Mouse (Mus musculus): ENCODE data around the gene Plac1. TPM values are rescaled to one million over a fixed set of nuclear protein-coding genes. Genes with fewer than 3 reads are reported as not detected.

Plac1 gene
- polyA plus RNA-seq, 1 experiment: 0.84 TPM

GRCm38 (mm10) chrX:53053885-53054284 lies 186.0 kb downstream of the Plac1 start:
- peak overlapping the region; percentile 70 for H3K4me3 ChIP-seq

GRCm38 (mm10) chrX:53052652-53053500 lies 187.0 kb downstream of the Plac1 start:
- Histone ChIP-seq H3K79me2 (ENCODE audit: control insufficient read depth, insufficient read depth) (peaks cover 4% of the 10 kb centered on the region), H3K4me3 (no peak overlapping the region), H3K4me2 (ENCODE audit: low read depth) (no peak overlapping the region), H3K27me3 (ENCODE audit: control insufficient read depth, insufficient read depth, insufficient read length) (no peaks in the 10 kb centered on the region), H3K36me3 (ENCODE audit: control insufficient read depth, insufficient read depth) (peaks cover 16% of the 10 kb centered on the region), H3ac (ENCODE audit: control insufficient read depth, insufficient read length) (no peak overlapping the region)
- peak; percentile 97 for TF ChIP-seq POLR2AphosphoS2 (IDR thresholded peaks at IDR 0.05; ENCODE audit: insufficient read length, low read depth)
- no peak for TF ChIP-seq E2F4 (IDR thresholded peaks at IDR 0.05; ENCODE audit: insufficient read depth)
- no peak for TF ChIP-seq REST (IDR thresholded peaks at IDR 0.05; ENCODE audit: insufficient read depth, insufficient read length)
- no peak for TF ChIP-seq MYOD1 (IDR thresholded peaks at IDR 0.05; ENCODE audit: control insufficient read depth in 1 of 3, insufficient read length in 2 of 3, low read depth in 2 of 3)
- TF ChIP-seq MYOG (IDR thresholded peaks at IDR 0.05; ENCODE audit: control insufficient read depth in 1 of 3, insufficient read depth in 1 of 3, insufficient read length in 2 of 3, low read depth in 2 of 3): no peak
- TF ChIP-seq MAX (IDR thresholded peaks at IDR 0.05; ENCODE audit: low read depth): no peak
- TF ChIP-seq TCF12 (IDR thresholded peaks at IDR 0.05; ENCODE audit: insufficient read depth, poor library complexity, severe bottlenecking): no peak
- TF ChIP-seq CEBPB (IDR thresholded peaks at IDR 0.05; ENCODE audit: insufficient read depth, poor library complexity, severe bottlenecking): no peak
- TF ChIP-seq POLR2A (IDR thresholded peaks at IDR 0.05; ENCODE audit: insufficient read length, low read depth): peak; percentile 64

More at GRCm38 (mm10) chrX:53053885-53054284, 186.0 kb downstream of the Plac1 start:
- peaks cover 4% of the 10 kb centered on the region for H3K79me2 ChIP-seq (ENCODE audit: control insufficient read depth, insufficient read depth)
- TF ChIP-seq POLR2AphosphoS2 (IDR thresholded peaks at IDR 0.05; ENCODE audit: insufficient read length, low read depth) (peak; percentile 87), TCF12 (IDR thresholded peaks at IDR 0.05; ENCODE audit: insufficient read depth, poor library complexity, severe bottlenecking) (no peak), POLR2A (IDR thresholded peaks at IDR 0.05; ENCODE audit: insufficient read length, low read depth) (peak; percentile 44)
- H3K36me3 ChIP-seq (ENCODE audit: control insufficient read depth, insufficient read depth): peaks cover 16% of the 10 kb centered on the region
- no peak overlapping the region for H3ac ChIP-seq (ENCODE audit: control insufficient read depth, insufficient read length)
- H3K4me2 ChIP-seq (ENCODE audit: low read depth): peak overlapping the region; percentile 57
- H3K27me3 ChIP-seq (ENCODE audit: control insufficient read depth, insufficient read depth, insufficient read length): no peaks in the 10 kb centered on the region

DNA sequence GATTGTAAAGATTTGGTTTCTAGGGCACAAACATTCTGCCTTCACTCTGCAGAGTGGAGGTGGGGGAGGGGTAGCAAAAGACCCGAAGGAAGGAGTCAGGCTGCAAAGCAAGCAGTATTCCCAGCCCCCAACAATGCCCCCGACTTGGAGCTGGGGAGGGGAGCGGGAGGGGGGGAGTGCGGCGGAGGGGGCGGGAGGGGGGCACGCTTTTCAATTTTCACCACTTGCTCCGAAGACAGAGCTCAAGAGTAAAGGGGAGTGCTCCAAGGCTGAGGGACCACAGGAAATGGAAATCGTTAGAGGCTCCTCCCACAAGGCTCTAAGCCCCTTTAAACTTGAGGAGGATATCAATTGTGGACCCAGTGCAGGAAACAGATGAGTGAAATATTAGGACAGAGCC lies 189.6 kb downstream of the Plac1 start:
- TF ChIP-seq POLR2AphosphoS2 (IDR thresholded peaks at IDR 0.05; ENCODE audit: insufficient read length, low read depth) (no peak), REST (IDR thresholded peaks at IDR 0.05; ENCODE audit: insufficient read depth, insufficient read length) (no peak), POLR2A (IDR thresholded peaks at IDR 0.05; ENCODE audit: insufficient read length, low read depth) (no peak), TCF12 (IDR thresholded peaks at IDR 0.05; ENCODE audit: insufficient read depth, poor library complexity, severe bottlenecking) (no peak), MYOG (IDR thresholded peaks at IDR 0.05; ENCODE audit: control insufficient read depth in 1 of 3, insufficient read depth in 1 of 3, insufficient read length in 2 of 3, low read depth in 2 of 3) (no peak), USF1 (IDR thresholded peaks at IDR 0.05; ENCODE audit: low read depth) (no peak), SRF (IDR thresholded peaks at IDR 0.05; ENCODE audit: control insufficient read depth, insufficient read length, low read depth) (no peak), E2F4 (IDR thresholded peaks at IDR 0.05; ENCODE audit: insufficient read depth) (no peak), TCF3 (IDR thresholded peaks at IDR 0.05; ENCODE audit: insufficient read length, low read depth) (no peak)
- H3ac ChIP-seq (ENCODE audit: control insufficient read depth, insufficient read length): no peak overlapping the region
- H3K36me3 ChIP-seq (ENCODE audit: control insufficient read depth, insufficient read depth): peaks cover 12% of the 10 kb centered on the region
- H3K27me3 ChIP-seq (ENCODE audit: control insufficient read depth, insufficient read depth, insufficient read length): no peaks in the 10 kb centered on the region
- no peaks in the 10 kb centered on the region for H3K79me2 ChIP-seq (ENCODE audit: control insufficient read depth, insufficient read depth)
- no peak overlapping the region for H3K4me2 ChIP-seq (ENCODE audit: low read depth)
- no peak overlapping the region for H3K4me3 ChIP-seq

DNA sequence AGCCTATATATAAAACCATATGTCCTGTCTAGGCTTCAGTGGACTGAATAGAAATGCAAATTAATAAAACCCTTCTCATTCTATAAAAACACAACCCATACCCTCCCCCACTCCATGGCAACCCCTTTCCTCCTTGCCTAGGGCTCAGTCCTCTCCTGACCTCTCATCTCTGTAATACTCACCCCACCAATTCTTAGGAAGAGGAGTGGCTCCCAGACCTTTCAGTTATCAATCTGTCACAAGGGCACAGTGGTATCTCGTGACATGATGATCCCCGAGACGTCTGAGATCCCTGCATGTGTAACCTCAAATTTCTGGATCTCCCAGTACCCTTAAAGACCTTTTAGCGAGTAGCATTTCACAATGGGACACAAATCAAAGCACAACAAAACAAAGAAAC lies 190.7 kb downstream of the Plac1 start:
- TF ChIP-seq MAX (IDR thresholded peaks at IDR 0.05; ENCODE audit: low read depth): no peak
- no peak for TF ChIP-seq E2F4 (IDR thresholded peaks at IDR 0.05; ENCODE audit: insufficient read depth)
- TF ChIP-seq MYOG (IDR thresholded peaks at IDR 0.05; ENCODE audit: control insufficient read depth in 1 of 3, insufficient read depth in 1 of 3, insufficient read length in 2 of 3, low read depth in 2 of 3): no peak
- no peak for TF ChIP-seq MYOD1 (IDR thresholded peaks at IDR 0.05; ENCODE audit: control insufficient read depth in 1 of 3, insufficient read length in 2 of 3, low read depth in 2 of 3)
- no peak for TF ChIP-seq TCF3 (IDR thresholded peaks at IDR 0.05; ENCODE audit: insufficient read length, low read depth)
- TF ChIP-seq REST (IDR thresholded peaks at IDR 0.05; ENCODE audit: insufficient read depth, insufficient read length): no peak
- TF ChIP-seq POLR2AphosphoS2 (IDR thresholded peaks at IDR 0.05; ENCODE audit: insufficient read length, low read depth): no peak
- TF ChIP-seq CEBPB (IDR thresholded peaks at IDR 0.05; ENCODE audit: insufficient read depth, poor library complexity, severe bottlenecking): no peak
- no peak for TF ChIP-seq TCF12 (IDR thresholded peaks at IDR 0.05; ENCODE audit: insufficient read depth, poor library complexity, severe bottlenecking)
- no peak for TF ChIP-seq USF1 (IDR thresholded peaks at IDR 0.05; ENCODE audit: low read depth)
- TF ChIP-seq POLR2A (IDR thresholded peaks at IDR 0.05; ENCODE audit: insufficient read length, low read depth): no peak
- no peak for TF ChIP-seq SRF (IDR thresholded peaks at IDR 0.05; ENCODE audit: control insufficient read depth, insufficient read length, low read depth)
- Histone ChIP-seq H3K36me3 (ENCODE audit: control insufficient read depth, insufficient read depth) (peaks cover 2% of the 10 kb centered on the region), H3ac (ENCODE audit: control insufficient read depth, insufficient read length) (no peak overlapping the region), H3K27me3 (ENCODE audit: control insufficient read depth, insufficient read depth, insufficient read length) (no peaks in the 10 kb centered on the region), H3K4me3 (no peak overlapping the region), H3K79me2 (ENCODE audit: control insufficient read depth, insufficient read depth) (no peaks in the 10 kb centered on the region), H3K4me2 (ENCODE audit: low read depth) (no peak overlapping the region)

GRCm38 (mm10) chrX:53046911-53047310 lies 193.0 kb downstream of the Plac1 start:
- no peaks in the 10 kb centered on the region for H3K27me3 ChIP-seq (ENCODE audit: control insufficient read depth, insufficient read depth, insufficient read length)
- H3K79me2 ChIP-seq (ENCODE audit: control insufficient read depth, insufficient read depth): no peaks in the 10 kb centered on the region
- H3K4me3 ChIP-seq: no peak overlapping the region
- no peaks in the 10 kb centered on the region for H3K36me3 ChIP-seq (ENCODE audit: control insufficient read depth, insufficient read depth)
- no peak overlapping the region for H3ac ChIP-seq (ENCODE audit: control insufficient read depth, insufficient read length)
- H3K4me2 ChIP-seq (ENCODE audit: low read depth): no peak overlapping the region
- TF ChIP-seq CEBPB (IDR thresholded peaks at IDR 0.05; ENCODE audit: insufficient read depth, poor library complexity, severe bottlenecking) (no peak), REST (IDR thresholded peaks at IDR 0.05; ENCODE audit: insufficient read depth, insufficient read length) (no peak), TCF3 (IDR thresholded peaks at IDR 0.05; ENCODE audit: insufficient read length, low read depth) (no peak)

Measured in myocyte (in vitro differentiated cells).